Mouse (Mus musculus) liver, postnatal 0 days (tissue): ENCODE results near the gene Gmds. TPM values are rescaled to one million over a fixed set of nuclear protein-coding genes. Genes with fewer than 3 reads are reported as not detected.

Experiments used
- ATAC-seq: fragments of 200-750 bp; cut with Nextera tagmentation; 2 replicates; pipeline ENCODE4 v1.8.0; 2017; ENCODE audit warnings: mild to moderate bottlenecking, moderate library complexity
- DNase-seq: peaks from one replicate; pipeline ENCODE4 v3.0.0-alpha.2; 2016
- H3K27ac ChIP-seq: fragments of 300-500 bp; sonication (generic); 2 replicates; pipeline ENCODE4 v1.5.1; 2014; ENCODE audit warnings: antibody characterized with exemption, moderate library complexity, mild to moderate bottlenecking, low read depth
- H3K27me3 ChIP-seq: fragments of 300-500 bp; sonication (generic); 2 replicates; pipeline ENCODE4 v1.6.1; 2014; ENCODE audit warnings: low read length, control low read depth, mixed read lengths; ENCODE audit not compliant: insufficient read depth
- H3K36me3 ChIP-seq: fragments of 300-500 bp; sonication (generic); replicated peaks from 2 replicates; pipeline ENCODE4 v1.6.1; 2014; ENCODE audit warnings: mild to moderate bottlenecking, control low read depth, low read length, moderate library complexity, mixed read lengths; ENCODE audit not compliant: insufficient read depth
- H3K4me1 ChIP-seq: fragments of 300-500 bp; sonication (generic); 2 replicates; pipeline ENCODE4 v1.6.1; 2014; ENCODE audit warnings: antibody characterized with exemption, mild to moderate bottlenecking, control low read depth; ENCODE audit not compliant: insufficient read depth
- H3K4me2 ChIP-seq: fragments of 300-500 bp; sonication (generic); 2 replicates; pipeline ENCODE4 v1.6.1; 2014; ENCODE audit warnings: low read depth, mild to moderate bottlenecking, low read length, moderate library complexity, mixed read lengths
- H3K4me3 ChIP-seq: fragments of 300-500 bp; sonication (generic); 2 replicates; pipeline ENCODE4 v1.5.1; 2014; ENCODE audit warnings: low read depth, low read length
- H3K9ac ChIP-seq: fragments of 300-500 bp; sonication (generic); replicated peaks from 2 replicates; pipeline ENCODE4 v1.6.1; 2014; ENCODE audit warnings: mild to moderate bottlenecking, moderate library complexity
- H3K9me3 ChIP-seq: fragments of 300-500 bp; sonication (generic); 2 replicates; pipeline ENCODE4 v1.6.1; 2016; ENCODE audit warnings: mild to moderate bottlenecking, control low read depth, low read length, mixed read lengths
- CTCF ChIP-seq: sonication (generic); IDR thresholded peaks from 2 replicates; pipeline ENCODE4 v1.5.1; 2016; ENCODE audit warnings: antibody characterized with exemption, low read depth
- EP300 ChIP-seq: IDR thresholded peaks from 2 replicates; pipeline ENCODE4 v1.6.1; 2016; ENCODE audit warnings: antibody characterized with exemption, low read depth, mild to moderate bottlenecking
- WGBS: fragments of 180-500 bp; shearing (Covaris S2); extraction: QIAGEN DNeasy Blood & Tissue Kit; methylation state at CpG from one replicate; pipeline ENCODE4 v1.1.7; 2014; ENCODE audit not compliant: insufficient replicate concordance; 5-methylcytosine and 5-hydroxymethylcytosine counted together
- polyA plus RNA-seq: library from polyadenylated mRNA; unstranded; fragments of >200 nt; fragmentation: Nextera tagmentation; extraction: Ambion mirVana; gene quantifications from 2 replicates; pipeline ENCODE4 v1.2.1, GENCODE M21; 2015

Gmds gene
- polyA plus RNA-seq, 1 experiment from 2014 or later = 4.9 TPM

DNA sequence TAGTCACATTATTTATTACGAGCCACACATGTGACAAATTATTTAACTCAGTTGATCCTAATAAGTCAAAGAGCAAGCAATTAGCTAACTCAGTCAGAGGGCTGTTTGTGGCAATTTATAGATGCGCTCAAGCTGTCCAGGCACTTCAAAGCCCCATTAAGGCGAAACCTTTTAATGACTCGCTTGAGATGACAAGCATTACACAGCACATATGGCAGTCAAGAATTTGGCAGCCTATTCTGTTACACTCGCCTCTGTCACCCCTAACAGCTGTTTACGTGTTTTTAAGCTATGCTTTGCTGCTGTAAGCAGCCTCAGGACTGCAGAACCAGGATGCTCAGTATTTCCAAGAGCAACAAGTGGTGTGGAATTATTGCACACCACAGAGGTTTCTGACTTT lies 283.2 kb downstream of the Gmds start:
- DNase-seq (no peak), ATAC-seq (no peak)
- Histone ChIP-seq H3K36me3 (no peaks in the 10 kb centered on the region), H3K4me3 (no peak overlapping the region), H3K27me3 (no peaks in the 10 kb centered on the region), H3K4me2 (no peak overlapping the region), H3K4me1 (no peaks in the 10 kb centered on the region), H3K27ac (no peak overlapping the region), H3K9ac (no peak overlapping the region), H3K9me3 (no peaks in the 10 kb centered on the region)
- TF ChIP-seq CTCF (no peak), EP300 (no peak)
- WGBS = 76% methylated on average over 6 of the region's 6 CpGs

DNA sequence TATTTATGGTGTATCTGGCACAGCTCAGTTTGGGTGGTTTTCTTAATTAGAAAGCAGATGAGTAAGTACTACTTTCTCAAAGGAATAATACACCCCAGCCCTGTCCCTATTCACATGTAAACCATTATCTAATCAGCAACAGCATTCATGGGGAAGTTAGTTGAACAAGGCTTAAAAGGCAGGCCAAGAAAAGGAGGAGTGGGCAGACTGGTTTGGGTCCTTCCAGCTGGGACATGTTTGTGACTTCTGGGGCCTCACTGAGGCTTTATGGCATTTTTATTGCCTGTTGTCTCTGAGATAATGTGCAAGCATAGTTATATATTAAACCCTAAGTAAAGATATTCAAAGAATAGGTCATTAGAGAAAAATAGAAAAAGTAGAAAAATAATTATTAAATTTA lies 285.0 kb downstream of the Gmds start:
- Histone ChIP-seq H3K4me1 (no peaks in the 10 kb centered on the region), H3K27ac (no peak overlapping the region), H3K4me3 (no peak overlapping the region), H3K9me3 (no peaks in the 10 kb centered on the region), H3K27me3 (no peaks in the 10 kb centered on the region), H3K9ac (no peak overlapping the region), H3K36me3 (no peaks in the 10 kb centered on the region), H3K4me2 (no peak overlapping the region)
- no peak for TF ChIP-seq CTCF
- no peak for TF ChIP-seq EP300
- DNase-seq (no peak), ATAC-seq (no peak)

DNA sequence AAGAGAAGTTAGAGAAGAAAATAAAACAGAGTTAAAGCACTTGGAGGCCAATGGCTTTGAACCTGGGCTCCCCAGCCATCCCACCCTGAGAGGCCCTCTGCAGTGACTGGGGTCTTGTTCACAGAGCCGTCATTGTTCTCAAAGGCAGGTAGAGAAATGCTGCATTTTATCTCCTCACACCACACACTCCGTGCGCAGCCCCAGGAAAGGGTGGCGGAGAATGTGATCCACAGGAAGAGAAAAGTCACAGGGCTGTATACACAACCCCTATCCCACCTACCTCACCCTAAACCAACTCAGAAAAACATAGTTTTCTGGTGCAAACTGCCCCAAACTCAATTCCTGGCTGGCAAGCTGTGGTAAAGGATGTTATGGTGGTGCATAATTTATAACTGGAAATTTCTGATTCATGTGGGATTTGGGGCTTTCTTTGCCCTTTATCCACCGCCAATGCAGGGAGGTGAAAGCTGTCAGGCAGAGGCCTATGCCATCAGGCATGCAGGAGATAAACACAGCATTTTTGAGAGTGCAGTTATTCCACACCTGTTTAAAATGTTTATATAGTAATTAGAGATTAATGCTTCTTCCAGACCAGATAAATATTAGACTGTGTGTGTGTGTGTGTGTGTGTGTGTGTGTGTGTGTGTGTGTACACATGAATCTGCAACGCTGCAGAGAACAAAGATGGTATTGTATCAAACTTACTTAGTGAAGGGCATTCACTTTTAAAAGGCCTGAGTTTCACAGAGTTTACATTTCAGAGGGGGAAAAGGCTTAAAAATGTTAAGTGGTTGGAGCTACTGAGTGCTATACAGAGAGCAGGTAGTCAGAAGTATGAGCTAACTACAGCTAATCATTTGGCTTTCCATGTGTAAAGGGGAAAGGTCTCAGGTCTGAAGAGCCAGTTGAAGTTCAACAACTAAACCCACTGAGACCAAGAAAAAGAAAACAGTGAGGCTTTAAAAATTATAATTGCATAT lies 290.3 kb downstream of the Gmds start:
- WGBS = 65% methylated on average over 6 of the region's 6 CpGs
- ATAC-seq (no peak), DNase-seq (no peak)
- no peak overlapping the region for H3K9ac ChIP-seq
- no peak for TF ChIP-seq CTCF
- no peak for TF ChIP-seq EP300
- no peak overlapping the region for H3K4me2 ChIP-seq
- no peaks in the 10 kb centered on the region for H3K4me1 ChIP-seq
- H3K9me3 ChIP-seq = no peaks in the 10 kb centered on the region
- no peak overlapping the region for H3K27ac ChIP-seq
- no peaks in the 10 kb centered on the region for H3K36me3 ChIP-seq
- no peaks in the 10 kb centered on the region for H3K27me3 ChIP-seq
- no peak overlapping the region for H3K4me3 ChIP-seq

DNA sequence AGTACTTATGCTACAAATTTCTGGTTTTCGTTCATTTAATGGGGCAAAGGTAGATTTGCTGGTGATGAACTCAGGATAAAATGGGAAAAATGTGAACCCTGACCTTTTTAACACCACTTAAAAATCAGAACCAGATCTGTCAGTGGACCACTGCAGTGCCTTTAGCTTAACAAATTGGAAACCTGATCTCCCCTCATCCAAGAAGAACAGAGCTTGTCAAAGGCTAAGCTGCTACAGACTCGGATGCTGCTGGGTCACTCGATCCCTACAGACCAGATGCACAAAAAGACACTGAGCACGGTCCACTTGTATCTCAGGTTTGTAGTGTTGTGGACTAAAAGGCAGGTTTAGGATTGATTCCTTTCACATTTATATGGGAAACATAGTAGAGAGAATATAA lies 291.6 kb downstream of the Gmds start:
- WGBS = 70% methylated on average over 4 of the region's 4 CpGs
- DNase-seq = no peak
- H3K27me3 ChIP-seq = no peaks in the 10 kb centered on the region
- no peaks in the 10 kb centered on the region for H3K36me3 ChIP-seq
- no peak overlapping the region for H3K4me3 ChIP-seq
- H3K9me3 ChIP-seq = no peaks in the 10 kb centered on the region
- H3K4me1 ChIP-seq = no peaks in the 10 kb centered on the region
- no peak overlapping the region for H3K9ac ChIP-seq
- no peak overlapping the region for H3K4me2 ChIP-seq
- no peak overlapping the region for H3K27ac ChIP-seq
- ATAC-seq = no peak
- TF ChIP-seq EP300 (no peak), CTCF (no peak)

DNA sequence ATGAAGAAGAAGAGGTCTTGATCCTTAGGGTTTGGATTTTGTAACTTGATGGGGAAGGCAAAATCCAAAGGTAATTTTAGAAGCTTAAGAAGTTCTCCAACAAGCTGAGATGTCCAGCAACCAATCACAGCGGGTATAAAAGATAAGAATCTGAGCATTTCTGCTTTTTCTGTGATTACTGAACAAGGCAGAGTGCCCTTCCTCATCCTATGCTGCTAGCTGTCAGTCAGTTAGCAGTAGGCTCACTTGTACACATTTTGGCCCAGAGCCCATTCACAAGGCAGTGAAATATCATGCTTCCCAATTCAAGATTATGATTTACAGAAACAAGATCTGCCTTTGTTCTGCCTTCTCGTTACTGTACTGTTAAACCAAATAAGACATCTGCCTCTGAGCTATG lies 295.8 kb downstream of the Gmds start:
- Histone ChIP-seq H3K27ac (no peak overlapping the region), H3K4me3 (no peak overlapping the region), H3K4me2 (no peak overlapping the region), H3K27me3 (no peaks in the 10 kb centered on the region), H3K36me3 (no peaks in the 10 kb centered on the region), H3K9ac (no peak overlapping the region), H3K9me3 (no peaks in the 10 kb centered on the region), H3K4me1 (no peaks in the 10 kb centered on the region)
- TF ChIP-seq EP300 (no peak), CTCF (no peak)
- ATAC-seq = no peak
- 56% methylated on average over 2 of the region's 2 CpGs for WGBS
- no peak for DNase-seq

DNA sequence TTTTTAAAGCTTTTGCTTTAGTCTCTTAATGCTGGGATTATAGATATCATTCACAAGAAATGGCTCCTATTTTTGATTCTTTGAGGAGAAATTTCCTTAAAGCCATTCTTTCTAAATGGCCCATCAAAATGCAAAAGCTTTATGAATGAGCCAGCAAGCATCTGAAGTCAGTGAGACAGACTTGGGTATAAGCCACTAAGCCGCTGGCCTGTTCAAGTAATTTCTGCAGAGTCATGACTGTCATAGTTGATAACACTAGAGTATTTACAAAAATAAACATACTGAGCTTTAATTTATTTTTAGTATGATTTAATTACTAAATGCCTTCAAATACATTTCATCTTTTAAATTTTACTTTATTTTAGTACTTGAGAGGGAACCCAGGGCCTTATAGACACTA lies 297.7 kb downstream of the Gmds start:
- whole genome bisulfite sequencing = 54% methylated on average over 1 of the region's 1 CpGs
- TF ChIP-seq EP300 (no peak), CTCF (no peak)
- Histone ChIP-seq H3K4me1 (no peaks in the 10 kb centered on the region), H3K27ac (no peak overlapping the region), H3K4me3 (no peak overlapping the region), H3K9ac (no peak overlapping the region), H3K27me3 (no peaks in the 10 kb centered on the region), H3K36me3 (no peaks in the 10 kb centered on the region), H3K4me2 (no peak overlapping the region), H3K9me3 (no peaks in the 10 kb centered on the region)
- ATAC-seq (no peak), DNase-seq (no peak)
